Mouse (Mus musculus) urinary bladder, postnatal 14 days (tissue): ENCODE data around the gene Tenm4.

Experiments used
- DNase-seq: peaks from one replicate; pipeline ENCODE4 v3.0.0; 2021; ENCODE audit warnings: low spot score

Tenm4 gene

DNA sequence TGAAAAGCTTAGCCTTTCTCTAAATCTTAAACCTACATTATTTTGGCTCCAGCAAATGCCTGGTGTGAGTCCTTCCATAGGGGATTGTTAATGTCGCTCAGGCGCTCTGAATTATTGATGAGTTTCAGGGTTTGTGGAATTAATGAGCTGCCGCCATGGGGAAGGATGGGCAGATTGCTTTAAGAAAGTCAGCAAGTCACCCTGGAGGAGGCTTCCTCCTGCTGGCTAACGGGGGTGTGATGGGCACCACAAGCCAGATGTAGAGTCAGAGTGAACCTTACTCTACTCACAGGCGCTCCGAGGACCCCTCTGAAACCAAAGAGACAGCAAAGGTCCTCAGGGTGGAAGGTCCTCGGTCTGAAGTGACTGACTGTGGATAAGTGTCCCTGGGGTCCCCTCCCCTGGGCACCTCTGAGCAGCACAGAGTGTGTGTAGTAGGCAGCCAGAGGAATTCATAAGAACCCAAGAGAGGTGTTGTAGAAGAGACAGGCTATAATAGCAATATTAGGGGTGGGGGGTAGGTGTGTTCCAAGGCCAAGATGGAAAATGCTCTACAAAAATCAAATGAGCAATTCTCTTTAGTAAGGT is 637.1 kb downstream of the Tenm4 start:
- DNase-seq: no peak

DNA sequence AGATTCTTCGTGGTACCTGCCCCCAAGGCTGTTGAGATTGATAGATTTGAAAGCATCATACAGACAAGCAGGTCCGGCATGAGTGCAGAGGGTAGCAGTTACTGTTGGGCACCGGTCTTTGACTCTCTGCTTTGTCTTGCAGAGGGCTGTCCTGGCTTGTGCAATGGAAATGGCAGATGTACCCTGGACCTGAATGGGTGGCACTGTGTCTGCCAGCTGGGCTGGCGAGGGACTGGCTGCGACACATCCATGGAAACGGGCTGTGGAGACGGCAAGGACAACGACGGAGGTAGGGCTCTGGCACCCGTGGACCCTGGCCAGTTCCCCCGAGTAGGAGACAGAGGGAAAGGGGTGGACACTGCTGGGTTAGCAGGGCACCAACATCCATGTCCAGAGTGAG is 640.6 kb downstream of the Tenm4 start:
- no peak for DNase-seq

DNA sequence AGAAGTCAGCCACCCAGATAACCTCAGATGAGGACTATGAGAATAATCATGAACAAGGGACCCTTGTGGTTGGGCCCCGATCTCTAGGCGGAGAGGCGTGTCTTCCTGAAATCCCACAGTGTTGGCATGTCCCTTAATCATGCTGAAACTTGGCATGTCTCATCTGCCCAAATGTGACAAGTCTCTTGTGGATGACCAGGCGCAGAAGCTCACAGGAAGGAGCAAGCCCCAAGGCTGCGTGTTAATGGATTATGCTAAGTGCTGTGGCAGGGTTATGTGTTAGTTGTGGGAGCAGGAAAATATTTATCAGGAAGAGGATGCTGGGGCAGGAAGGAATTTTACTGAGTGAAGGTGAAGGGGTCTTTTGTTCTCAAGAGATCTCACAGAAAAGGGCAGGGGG is 642.0 kb downstream of the Tenm4 start:
- DNase-seq: no peak

DNA sequence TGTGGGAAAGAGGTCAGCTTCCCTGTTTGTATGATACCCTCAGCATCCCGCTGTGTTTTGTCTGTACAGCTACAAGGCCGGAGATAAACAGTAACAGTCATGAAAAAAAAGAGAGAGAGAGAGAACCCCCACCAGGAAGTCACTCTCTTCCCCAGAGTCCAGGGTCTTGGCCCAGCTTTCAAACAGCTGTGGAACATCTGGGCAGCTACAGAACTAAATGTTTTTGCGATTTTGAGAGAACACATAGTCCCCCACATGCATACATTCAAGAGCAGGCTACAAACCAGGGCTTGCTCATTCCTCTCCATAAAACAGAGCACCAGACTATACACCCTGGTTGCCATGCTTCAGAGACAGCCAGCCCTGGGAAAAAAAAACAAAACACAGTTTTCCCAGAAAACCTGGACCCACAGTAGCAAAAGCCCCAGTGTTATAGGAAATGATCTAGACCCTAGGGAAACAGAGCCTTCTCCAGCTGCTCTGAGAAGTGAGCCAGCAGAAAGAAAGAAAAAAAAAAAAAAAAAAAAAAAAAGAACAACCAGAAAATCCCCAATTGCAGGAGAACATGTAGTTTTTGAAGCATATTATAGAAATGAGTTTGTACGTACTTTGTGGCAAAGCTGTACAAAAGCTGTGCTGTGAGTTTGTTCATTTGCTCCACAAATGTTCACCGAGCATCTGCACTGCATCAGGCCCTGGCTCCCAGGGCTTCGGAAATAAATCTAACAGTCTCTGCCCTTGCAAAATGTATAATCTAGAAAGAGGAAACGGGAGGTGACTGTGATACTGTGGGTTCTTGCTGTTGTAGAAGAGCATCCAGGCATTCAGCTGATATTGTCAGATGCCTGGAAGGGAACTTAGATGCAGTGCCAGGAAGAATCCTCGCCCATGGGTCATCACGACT is 642.7 kb downstream of the Tenm4 start:
- DNase-seq: peak; percentile 38

DNA sequence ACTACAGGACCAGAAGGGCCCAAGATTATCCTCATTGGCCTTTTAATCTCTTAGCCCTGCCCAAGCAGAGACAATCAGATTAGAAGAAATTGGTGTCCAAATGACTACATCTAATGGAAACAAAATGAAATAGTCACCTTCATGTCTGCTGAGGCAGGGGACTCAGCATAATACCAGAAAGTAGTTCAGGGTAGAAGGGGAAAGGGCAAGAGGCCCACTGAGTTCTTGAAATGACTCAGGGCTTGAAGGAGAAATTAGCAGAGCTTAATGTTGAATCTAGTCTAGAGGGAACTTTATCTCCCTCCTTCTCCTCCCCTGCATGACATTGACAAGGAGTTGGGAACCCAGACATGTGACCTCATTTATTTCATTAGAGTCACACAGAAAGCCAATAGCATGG is 643.5 kb downstream of the Tenm4 start:
- DNase-seq: no peak

DNA sequence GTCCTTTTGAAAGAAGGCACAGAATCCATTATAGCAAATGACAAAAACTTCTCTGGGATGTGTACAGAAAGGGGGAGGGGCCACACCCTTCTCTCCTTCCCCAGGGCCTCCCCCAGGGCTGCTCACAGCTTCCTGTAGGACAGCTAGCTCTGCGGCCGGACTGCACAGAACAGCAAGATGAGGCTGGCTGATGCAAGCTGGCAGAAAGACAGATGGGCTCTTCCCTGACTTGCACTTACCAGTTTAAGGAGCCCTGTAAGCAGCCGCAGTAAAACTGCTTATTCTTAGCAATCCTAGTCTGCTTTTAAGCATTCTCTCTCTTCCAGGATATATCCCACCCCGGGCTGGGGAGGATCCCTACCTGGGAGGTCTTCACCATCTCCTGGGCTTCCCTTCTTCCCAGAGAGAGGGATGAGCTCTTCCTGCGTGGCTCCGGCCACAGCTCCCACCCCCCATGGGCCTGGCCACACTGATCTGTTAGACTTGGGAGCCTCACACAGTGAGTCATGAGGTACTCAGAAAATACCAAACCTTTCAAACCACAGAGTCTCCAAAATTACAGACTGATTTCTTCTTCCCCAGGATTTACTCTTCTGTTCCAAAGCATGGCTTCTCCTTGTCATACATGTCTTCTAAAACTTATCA is 646.1 kb downstream of the Tenm4 start:
- peak; percentile 43 for DNase-seq

DNA sequence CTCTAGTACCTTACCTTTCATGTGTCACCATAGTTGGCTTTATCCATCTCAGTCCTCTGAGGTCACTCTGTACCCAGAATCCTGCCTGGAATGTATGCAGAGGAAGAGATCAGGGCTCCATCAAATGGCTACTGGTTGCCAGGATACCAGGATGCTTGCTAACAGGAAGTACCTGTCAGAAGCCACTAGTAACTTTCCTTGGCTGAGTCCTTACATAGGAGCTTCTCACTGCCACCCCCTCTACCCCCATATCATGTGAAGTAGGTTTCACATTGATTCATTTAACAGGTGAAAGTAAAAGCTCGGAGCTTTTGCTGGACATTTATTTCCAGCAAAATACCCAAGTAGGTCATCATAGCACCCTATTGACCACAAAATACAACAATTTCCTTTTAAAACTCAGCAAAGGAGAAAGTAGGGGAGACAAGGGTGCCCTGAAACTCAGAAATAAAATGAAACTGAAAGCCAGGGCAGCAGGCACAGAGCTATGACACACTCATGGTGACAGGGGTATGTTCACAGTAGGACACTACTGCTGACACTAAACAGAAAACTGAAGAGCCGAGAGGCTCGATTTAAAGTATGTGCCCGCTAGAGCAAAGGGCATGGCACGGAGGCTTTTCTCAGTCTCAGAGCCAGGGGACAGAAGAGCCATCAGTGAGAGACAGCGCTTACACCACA is 647.3 kb downstream of the Tenm4 start:
- DNase-seq: no peak

DNA sequence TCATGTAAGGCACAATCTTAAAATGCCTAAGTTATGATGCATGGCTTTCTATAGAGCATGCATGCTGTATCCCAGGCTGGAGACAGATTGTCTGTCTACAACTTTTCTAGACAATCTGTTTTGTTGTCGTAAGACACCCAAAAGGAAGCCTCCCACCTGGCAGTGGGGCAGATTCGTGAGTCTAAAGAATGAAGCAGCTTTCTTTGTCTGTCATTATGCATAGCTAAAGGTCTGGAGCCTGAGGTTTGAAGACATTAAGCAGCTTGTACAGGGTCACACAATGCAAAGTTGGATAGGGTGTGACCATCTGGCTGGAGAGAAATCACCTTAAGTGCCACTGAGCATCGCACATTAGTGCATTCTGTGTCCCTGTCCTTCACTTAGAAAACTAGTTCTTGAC is 648.5 kb downstream of the Tenm4 start:
- no peak for DNase-seq

DNA sequence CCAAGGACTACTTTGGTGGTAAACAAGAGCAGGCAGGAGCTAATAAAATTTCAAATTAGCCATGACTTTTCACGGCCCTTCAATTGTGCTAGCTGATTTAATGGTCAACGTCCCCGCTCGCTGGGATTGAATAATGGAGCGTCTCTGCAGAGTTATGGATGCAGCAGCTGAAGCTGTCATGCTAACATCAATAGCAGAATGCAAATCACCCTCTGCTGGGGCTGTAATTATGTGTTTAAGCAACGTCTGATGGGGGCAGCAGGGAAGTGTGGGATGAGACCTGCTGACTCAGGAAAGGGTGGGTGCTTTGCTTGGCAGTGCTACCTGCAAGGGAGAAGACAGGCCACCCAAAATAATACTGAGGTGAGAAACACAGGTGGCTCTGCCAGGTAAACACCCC is 649.3 kb downstream of the Tenm4 start:
- no peak for DNase-seq

DNA sequence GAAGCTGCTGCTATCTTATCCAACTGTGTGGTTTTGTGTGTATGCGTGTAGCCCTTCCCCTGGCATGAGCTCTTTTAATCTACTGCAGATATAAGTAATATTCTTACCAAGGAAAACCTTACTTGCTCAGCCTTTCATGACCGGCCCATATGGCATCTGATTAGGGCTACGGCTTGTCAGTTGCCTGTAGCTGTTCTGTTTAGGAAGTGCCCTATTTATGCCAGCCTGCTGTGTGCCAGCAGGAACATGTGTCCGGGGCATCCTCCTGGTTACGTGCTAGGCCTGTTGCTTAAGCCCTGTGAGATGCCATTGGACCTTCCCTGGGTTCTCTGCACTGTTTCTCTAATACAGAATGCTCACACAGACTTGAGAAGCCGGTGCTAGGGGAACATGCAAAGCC is 655.1 kb downstream of the Tenm4 start:
- DNase-seq: no peak

DNA sequence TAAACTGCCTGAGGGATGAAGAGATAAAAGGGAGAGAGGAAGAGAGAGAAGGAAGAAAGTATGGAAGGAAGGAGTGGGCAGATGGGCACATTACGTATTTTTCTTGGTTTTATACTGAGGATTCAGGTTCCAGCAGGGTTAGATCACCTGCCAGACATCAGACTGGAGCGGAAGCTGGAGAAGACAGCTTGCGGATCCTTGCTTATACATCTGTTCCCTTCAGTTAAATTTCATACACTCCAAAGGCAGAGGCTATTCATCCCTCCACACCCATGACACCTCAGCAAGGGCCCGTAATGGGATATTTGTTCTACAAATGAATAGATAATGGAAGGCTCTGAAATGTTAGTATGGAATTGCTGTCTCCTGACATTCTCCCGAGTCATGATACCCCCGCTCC is 655.6 kb downstream of the Tenm4 start:
- no peak for DNase-seq

DNA sequence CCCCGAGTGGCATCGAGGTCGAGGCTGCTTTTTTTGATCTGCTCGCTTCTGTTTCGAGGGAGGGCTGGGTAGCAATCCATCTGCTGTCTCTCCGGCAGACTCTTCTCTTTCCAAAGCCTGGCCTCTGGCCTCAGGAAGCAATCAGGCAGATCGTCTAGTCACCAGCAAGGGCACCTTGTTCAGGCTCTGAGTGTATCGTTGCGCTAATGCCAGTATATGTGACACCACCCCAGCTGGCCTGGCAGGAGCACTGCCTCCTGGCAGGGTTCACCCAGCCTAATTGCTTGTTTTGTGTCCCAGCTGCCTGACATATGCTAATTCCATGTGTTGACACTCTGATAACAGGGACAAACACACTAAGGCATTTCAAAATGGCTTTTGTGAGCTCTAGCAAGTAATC is 661.5 kb downstream of the Tenm4 start:
- no peak for DNase-seq

DNA sequence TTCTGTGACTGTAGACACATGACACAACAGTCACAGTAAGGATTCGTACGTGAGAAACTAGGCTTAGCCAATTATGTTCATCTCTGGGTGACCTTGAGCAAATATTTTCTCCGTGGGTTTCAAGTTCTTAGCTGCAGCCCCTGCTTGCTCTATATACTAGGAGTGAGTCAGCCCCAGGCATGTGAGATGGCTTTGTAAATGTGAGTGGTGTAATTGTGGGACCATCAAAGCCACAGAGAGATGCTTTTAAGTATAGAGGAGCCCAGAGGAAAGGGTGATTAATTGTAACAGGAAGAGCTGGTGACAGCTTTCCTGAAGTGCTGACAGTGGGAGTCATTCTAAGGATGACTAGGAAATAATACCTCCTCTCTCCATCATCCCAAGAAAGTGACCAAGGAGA is 662.0 kb downstream of the Tenm4 start:
- no peak for DNase-seq

DNA sequence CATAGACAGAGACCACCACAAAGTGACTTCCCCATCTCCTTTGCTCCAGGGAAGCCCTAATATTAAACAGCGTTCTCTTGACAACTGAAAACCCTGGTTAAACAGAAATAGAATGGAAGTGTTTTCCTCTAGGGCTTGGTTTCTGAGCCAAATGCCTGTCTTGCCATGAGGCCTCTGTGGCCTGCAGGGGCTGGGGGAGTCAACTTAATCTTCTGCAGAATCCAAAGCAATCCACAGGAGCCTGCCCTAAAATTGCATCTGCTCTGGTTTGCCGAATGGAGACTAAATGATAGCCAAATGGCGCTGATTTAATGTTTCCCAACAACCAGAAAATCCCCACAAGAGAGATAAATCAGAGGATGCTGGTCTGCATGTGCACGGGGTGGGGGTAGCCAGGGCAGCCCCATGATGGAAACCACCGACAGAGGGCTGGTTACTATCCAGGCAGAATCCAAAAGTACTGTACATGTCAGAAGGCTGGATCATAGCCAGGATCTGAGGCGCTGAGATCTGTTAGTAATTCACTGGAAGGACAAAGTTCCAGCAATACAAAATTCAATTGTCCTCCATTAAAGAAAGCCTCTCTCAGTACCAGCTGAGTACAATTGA is 663.7 kb downstream of the Tenm4 start:
- DNase-seq: peak; percentile 28

DNA sequence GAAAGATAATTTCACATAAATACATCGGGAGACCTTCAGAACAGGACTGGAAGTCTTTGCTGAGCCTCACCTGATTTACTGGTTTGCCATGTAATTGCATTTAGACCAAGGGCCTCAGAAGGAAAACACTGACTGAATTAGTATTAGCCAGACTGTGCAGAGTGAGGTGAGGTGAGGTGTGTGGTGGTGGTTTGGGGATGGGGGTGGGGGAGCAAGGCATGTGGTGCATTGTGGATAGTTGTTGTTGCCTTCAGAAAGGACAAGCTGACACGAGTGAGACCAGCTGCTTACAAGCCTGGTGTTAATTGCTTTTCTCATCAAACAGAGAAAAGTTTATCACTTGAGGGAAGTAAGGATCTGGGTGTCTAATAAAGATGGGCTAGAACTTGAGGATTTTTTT is 664.3 kb downstream of the Tenm4 start:
- DNase-seq: no peak

DNA sequence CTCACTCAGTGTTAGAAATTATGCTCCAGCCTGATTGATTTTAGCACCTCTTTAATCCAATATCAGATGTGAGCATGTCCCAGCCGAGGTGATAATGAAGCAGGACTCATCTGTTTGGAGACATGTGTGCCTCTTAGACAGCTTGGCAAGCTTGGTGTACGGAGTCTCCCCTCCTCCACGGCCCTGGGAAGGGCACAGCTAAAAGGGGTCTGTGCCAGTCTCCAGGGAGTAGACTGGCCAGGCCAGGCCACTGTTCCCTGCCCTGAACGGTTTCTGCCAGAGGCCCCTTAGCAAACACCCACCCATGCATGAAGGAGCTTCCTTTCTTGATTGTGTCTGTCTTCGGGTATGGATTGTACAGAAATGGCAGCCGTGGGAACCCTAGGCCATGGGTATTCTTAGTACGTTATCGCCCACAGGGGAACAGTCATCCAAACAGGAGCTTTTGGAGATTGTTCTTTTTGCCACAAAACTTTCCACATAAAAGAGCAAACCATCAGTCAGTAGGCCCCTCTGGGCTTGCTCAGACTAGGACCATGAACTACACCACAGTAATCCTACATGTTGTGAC is 667.3 kb downstream of the Tenm4 start:
- no peak for DNase-seq

DNA sequence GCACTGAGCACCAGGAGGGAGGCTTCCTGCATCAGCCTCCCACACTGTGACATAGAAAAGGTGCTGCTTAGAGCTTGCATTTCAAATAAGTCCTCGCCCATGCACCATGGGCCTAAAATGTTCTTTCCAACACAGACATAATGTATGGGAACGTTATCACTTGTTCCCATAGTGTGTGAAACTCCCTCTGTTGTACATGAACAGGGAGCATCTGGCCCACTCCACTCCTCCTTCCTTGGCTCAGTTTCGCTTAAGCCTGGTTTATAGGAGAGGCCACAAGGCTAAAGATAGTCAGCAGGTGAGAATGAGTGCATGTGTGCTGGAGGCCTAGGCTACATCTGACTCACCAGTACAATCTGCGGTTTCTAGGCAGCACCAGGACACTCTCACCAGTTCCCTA is 667.9 kb downstream of the Tenm4 start:
- DNase-seq: no peak

DNA sequence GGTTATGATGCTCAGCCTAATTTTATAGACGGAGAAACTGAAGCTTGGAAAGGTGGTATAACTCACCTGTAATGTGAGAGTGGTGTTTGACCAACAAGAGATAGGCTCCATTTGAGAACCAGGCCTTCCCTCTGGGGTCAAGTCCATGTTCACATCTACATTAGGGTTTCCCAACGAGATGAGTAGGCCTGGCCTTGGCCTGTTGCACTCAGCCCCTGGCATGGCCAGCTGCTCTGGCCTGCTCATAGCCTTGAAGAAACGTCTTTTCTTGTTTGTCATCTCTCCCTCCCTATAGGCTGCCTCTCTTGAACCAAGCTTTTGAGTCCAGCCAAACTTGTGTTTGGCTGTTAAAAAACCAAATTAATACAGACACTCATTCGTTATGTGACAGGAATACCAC is 668.5 kb downstream of the Tenm4 start:
- DNase-seq: no peak

DNA sequence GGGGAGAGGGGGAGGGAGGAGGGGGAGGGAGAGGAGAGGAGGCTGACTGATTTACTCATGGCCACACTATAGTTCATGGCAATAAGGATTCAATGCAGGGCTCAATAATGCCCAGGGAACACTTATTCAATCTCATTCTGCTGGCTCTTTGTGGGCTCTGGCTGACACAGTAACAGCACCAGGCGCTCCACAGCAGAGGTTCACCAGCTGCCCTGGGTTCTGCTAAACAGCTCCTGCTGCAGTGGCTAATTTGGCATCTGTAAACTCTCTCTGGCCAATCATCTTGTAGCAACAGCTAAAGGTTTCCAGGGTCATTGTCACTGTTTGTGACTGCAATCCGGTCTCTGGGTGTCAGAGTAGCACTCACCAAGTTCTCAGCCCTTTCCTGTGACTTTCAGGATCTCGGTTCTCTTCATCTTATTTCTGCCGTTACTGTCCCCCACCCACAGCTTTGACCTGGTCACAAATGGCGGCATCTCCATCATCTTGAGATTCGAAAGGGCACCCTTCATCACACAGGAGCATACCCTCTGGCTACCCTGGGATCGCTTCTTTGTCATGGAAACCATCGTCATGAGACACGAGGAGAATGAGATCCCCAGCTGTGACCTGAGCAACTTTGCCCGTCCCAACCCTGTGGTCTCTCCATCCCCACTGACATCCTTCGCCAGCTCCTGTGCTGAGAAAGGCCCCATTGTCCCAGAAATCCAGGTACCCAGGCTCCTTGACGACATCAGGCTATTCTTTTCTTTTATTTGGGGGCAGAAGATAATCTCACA is 671.6 kb downstream of the Tenm4 start:
- DNase-seq: no peak

DNA sequence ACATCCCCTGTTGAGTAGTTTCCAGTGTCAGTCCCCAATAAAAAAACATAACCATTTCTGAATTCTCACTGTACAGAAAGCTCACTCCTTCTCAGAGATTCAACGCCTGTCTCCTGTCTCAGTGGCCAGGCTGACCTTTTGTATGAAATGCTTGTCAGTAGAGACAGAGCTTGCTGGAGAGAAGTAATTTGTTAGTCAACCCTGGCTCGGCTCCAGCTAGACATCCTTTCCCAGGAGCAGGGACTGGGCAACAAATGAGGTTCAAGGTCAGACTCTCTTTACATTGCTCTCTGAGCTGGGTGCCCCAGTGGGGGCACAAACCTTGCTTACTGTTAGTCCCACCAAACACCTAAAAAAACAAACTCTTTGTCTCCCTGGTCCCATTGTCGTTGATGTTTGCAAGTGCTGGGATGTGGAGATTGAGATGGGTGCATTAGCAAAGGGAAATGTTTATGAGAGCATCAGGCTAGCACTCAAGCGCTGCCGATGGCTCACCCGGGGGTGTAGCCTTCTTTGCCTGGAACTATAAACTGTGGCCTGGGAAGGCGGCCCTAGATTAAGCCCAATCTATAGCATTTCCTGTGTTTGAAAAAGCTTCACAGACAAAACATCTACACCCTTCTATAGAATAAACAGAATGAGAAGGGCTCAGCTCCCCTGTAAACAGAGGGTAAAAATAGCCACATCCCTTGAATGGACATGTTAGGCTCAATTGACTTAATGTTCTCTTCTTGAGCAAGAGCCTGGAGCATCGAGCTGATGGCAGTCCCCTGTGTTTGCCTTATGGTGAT is 673.3 kb downstream of the Tenm4 start:
- no peak for DNase-seq
